Mouse (Mus musculus): ENCODE measurements around the gene Olfr1211.

The Olfr1211 gene

DNA sequence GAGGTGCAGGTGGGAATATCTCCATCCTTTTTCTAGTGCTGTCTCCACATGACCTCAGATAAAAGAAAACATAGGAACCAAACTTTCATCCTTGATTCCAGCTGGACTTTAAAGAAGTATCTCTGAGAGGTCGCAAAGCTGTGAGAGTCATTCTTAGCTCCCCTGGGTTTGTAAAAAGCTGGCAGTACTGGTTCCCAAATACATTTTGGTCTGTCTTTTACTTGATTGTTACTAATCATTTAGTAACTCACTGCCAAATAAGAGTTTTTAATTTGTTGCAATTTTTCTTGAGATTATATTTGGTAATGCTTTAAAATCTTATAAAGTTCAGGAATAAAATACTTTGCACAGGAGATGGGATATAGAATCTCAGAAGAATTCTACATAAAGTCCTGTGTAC, at the start of gene Olfr1211:
Gene Olfr1211, minus strand, starts transcription at position 101 of the 400 bp plus-strand sequence.
- no peak for DNase-seq (ENCODE audit: extremely low read depth, low read depth)

GRCm38 (mm10) chr2:88980181-88980580, 42.3 kb upstream of the Olfr1211 start, which contains the start of gene Gm13762:
Gene Gm13762, minus strand, starts transcription at chr2:88980281.
- no peak for DNase-seq (ENCODE audit: extremely low read depth, low read depth)

DNA sequence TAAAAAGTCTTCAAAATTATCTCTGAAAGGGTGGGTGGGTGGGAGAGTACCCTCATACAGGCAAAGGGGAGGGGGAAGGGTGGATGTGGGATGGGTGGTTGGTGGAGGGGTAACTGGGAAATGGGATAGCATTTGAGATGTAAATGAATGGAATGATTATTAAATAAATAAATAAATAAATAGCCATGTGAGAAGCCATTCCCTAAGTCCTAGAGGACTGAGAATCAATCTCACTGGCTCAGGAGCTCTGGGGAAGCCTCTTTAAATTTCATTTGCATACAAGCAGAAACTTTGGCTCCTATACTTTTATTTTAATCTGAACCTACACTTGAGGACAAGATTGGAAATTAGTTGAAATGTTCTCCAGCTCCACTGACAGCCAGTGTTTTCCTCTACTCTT, 15.8 kb upstream of the Olfr1211 start, which contains the start of gene Olfr1212:
Gene Olfr1212, plus strand, starts transcription at position 301 of the 400 bp plus-strand sequence.
- DNase-seq (ENCODE audit: extremely low read depth, low read depth) = no peak

- no peak for DNase-seq (ENCODE audit: extremely low read depth, low read depth)
Observed at GRCm38 (mm10) chr2:88915057-88915456, 22.9 kb downstream of the Olfr1211 start, which contains the start of gene Olfr1209. Gene Olfr1209, minus strand, starts transcription at chr2:88915157.

- no peak for DNase-seq (ENCODE audit: extremely low read depth, low read depth)
Observed at GRCm38 (mm10) chr2:88902211-88902610, 35.7 kb downstream of the Olfr1211 start, which contains the start of gene Olfr1208. Gene Olfr1208, minus strand, starts transcription at chr2:88902311.
